Mouse (Mus musculus) heart, adult 2 months (tissue): ENCODE measurements around the gene Rcan1. TPM values are rescaled to one million over a fixed set of nuclear protein-coding genes. Genes with fewer than 3 reads are reported as not detected.

Experiments
- DNase-seq, 2 experiments: peaks; one replicate each; pipeline ENCODE4 v3.0.0; 2021
- H3K27ac ChIP-seq: fragments of 200-600 bp; 2 replicates; pipeline ENCODE4 v1.8.1; 2022
- H3K27me3 ChIP-seq: fragments of 200-500 bp; 2 replicates; pipeline ENCODE4 v1.6.1; 2012; ENCODE audit warnings: mild to moderate bottlenecking, low read length, inconsistent platforms, mixed read lengths; ENCODE audit not compliant: control insufficient read depth, insufficient read depth
- H3K36me3 ChIP-seq: fragments of 200-500 bp; 2 replicates; pipeline ENCODE4 v1.6.1; 2012; ENCODE audit warnings: low read length, inconsistent platforms; ENCODE audit not compliant: control insufficient read depth, insufficient read depth
- H3K4me1 ChIP-seq: fragments of 200-500 bp; 2 replicates; pipeline ENCODE4 v1.6.1; 2011; ENCODE audit warnings: low read length; ENCODE audit not compliant: control insufficient read depth, insufficient read depth
- H3K4me3 ChIP-seq: fragments of 200-600 bp; 2 replicates; pipeline ENCODE4 v1.8.1; 2022
- H3K79me2 ChIP-seq: fragments of 200-500 bp; replicated peaks from 2 replicates; pipeline ENCODE4 v1.6.1; 2012; ENCODE audit warnings: mild to moderate bottlenecking, inconsistent platforms, low read length, moderate library complexity, mixed read lengths; ENCODE audit not compliant: control insufficient read depth, insufficient read depth
- H3K9ac ChIP-seq: fragments of 200-500 bp; 2 replicates; pipeline ENCODE4 v1.6.1; 2012; ENCODE audit warnings: low read depth, mild to moderate bottlenecking, control low read depth, inconsistent platforms, low read length, mixed read lengths
- CTCF ChIP-seq: fragments of 200-600 bp; IDR thresholded peaks from 2 replicates; pipeline ENCODE4 v1.8.1; 2022; ENCODE audit warnings: antibody characterized with exemption, mild to moderate bottlenecking, moderate library complexity
- EP300 ChIP-seq: fragments of 200-500 bp; IDR thresholded peaks from 2 replicates; pipeline ENCODE4 v1.6.1; 2011; ENCODE audit warnings: low read depth, low read length, control low read depth; ENCODE audit not compliant: insufficient read depth
- POLR2A ChIP-seq: fragments of 200-500 bp; IDR thresholded peaks from 2 replicates; pipeline ENCODE4 v1.6.1; 2011; ENCODE audit warnings: mild to moderate bottlenecking, low read depth, low read length, control low read depth; ENCODE audit not compliant: insufficient read depth
- WGBS: fragments of 180-500 bp; shearing (Covaris S2); methylation state at CpG from one replicate; pipeline ENCODE4 v1.1.7; 2018; 5-methylcytosine and 5-hydroxymethylcytosine counted together
- intact Hi-C: fragments of 180-260 bp; cut with DNase I; formaldehyde crosslinking; loops from one replicate; pipeline ENCODE4 v1.15.1; 2025
- polyA plus RNA-seq: library from polyadenylated mRNA; depleted of rRNA; stranded (reverse); fragments of >200 nt; gene quantifications from 2 replicates; pipeline ENCODE4 v1.2.3, GENCODE M21; 2012
- total RNA-seq, 2 experiments: library from RNA; stranded (reverse); gene quantifications; 2 replicates each; pipeline ENCODE4 v1.2.3; 2021

Rcan1 gene
- total and polyA plus RNA-seq, 3 experiments = 40.7 to 112 (median 63.0) TPM

- no peaks in the 10 kb centered on the region for H3K36me3 ChIP-seq
- TF ChIP-seq EP300 (no peak), POLR2A (no peak), CTCF (no peak)
- WGBS = 97% methylated on average over 2 of the region's 2 CpGs
These were observed 66.5 kb downstream of the Rcan1 start for GRCm38 (mm10) chr16:92404141-92404540.

GRCm38 (mm10) chr16:92403069-92403468 is 67.6 kb downstream of the Rcan1 start:
- H3K27me3 ChIP-seq = no peaks in the 10 kb centered on the region
- peaks cover 12% of the 10 kb centered on the region for H3K4me1 ChIP-seq
- H3K27ac ChIP-seq = peak overlapping the region; percentile 52
- peak; percentile 57 to 65 for DNase-seq
- H3K36me3 ChIP-seq = no peaks in the 10 kb centered on the region
- H3K4me3 ChIP-seq = no peak overlapping the region
- intact Hi-C loops = loop anchor here (2.0 kb wide), 1 partner anchor 14 kb away; no protein-coding TSS in a partner anchor
- TF ChIP-seq POLR2A (0 out of 2 replicates have a peak, but pooled peaks have one; percentile 42), CTCF (no peak), EP300 (peak; percentile 38; the same call in 1 of the 2 replicates)
- H3K79me2 ChIP-seq = no peaks in the 10 kb centered on the region
- H3K9ac ChIP-seq = no peak overlapping the region
- WGBS = 32% methylated on average over 10 of the region's 10 CpGs

More at GRCm38 (mm10) chr16:92404141-92404540, 66.5 kb downstream of the Rcan1 start:
- no peak for DNase-seq
- intact Hi-C loops = no loop called here
- H3K27me3 ChIP-seq = no peaks in the 10 kb centered on the region
- peaks cover 10% of the 10 kb centered on the region for H3K4me1 ChIP-seq
- H3K79me2 ChIP-seq = no peaks in the 10 kb centered on the region
- no peak overlapping the region for H3K27ac ChIP-seq
- no peak overlapping the region for H3K4me3 ChIP-seq
- no peak overlapping the region for H3K9ac ChIP-seq

- no peak for DNase-seq
- no peak for TF ChIP-seq CTCF
- no peak for TF ChIP-seq POLR2A
- TF ChIP-seq EP300 = no peak
- Histone ChIP-seq H3K27me3 (no peaks in the 10 kb centered on the region), H3K9ac (no peak overlapping the region), H3K79me2 (no peaks in the 10 kb centered on the region), H3K4me1 (peaks cover 17% of the 10 kb centered on the region), H3K4me3 (no peak overlapping the region), H3K27ac (peak overlapping the region; percentile 52), H3K36me3 (no peaks in the 10 kb centered on the region)
- intact Hi-C loops = loop anchor here (2.0 kb wide), 1 partner anchor 15 kb away; no protein-coding TSS in a partner anchor
- 61% methylated on average over 8 of the region's 8 CpGs for WGBS
These were observed 68.5 kb downstream of the Rcan1 start for GRCm38 (mm10) chr16:92402216-92402615.

GRCm38 (mm10) chr16:92401206-92401605 is 69.5 kb downstream of the Rcan1 start:
- no peak overlapping the region for H3K9ac ChIP-seq
- H3K36me3 ChIP-seq = no peaks in the 10 kb centered on the region
- intact Hi-C loops = no loop called here
- 80% methylated on average over 10 of the region's 10 CpGs for WGBS
- no peaks in the 10 kb centered on the region for H3K79me2 ChIP-seq
- peaks cover 19% of the 10 kb centered on the region for H3K4me1 ChIP-seq
- H3K27ac ChIP-seq = no peak overlapping the region
- no peaks in the 10 kb centered on the region for H3K27me3 ChIP-seq
- no peak for DNase-seq
- no peak for TF ChIP-seq CTCF
- TF ChIP-seq POLR2A = no peak
- no peak for TF ChIP-seq EP300
- H3K4me3 ChIP-seq = no peak overlapping the region

GRCm38 (mm10) chr16:92399490-92400458 is 70.9 kb downstream of the Rcan1 start:
- intact Hi-C loops = loop anchor here (1.0 to 5.0 kb wide), 3 partner anchors 29 to 62 kb away; no protein-coding TSS in a partner anchor
- Histone ChIP-seq H3K9ac (peak overlapping the region; percentile 71), H3K27ac (peak overlapping the region; percentile 91), H3K27me3 (no peaks in the 10 kb centered on the region), H3K36me3 (no peaks in the 10 kb centered on the region), H3K4me3 (peak overlapping the region; percentile 73), H3K79me2 (no peaks in the 10 kb centered on the region), H3K4me1 (peaks cover 19% of the 10 kb centered on the region)
- WGBS = 1% methylated on average over 37 of the region's 37 CpGs
- peak; percentile 35 for TF ChIP-seq CTCF
- peak; percentile 79 for TF ChIP-seq EP300
- peak; percentile 79 for TF ChIP-seq POLR2A
- DNase-seq = peak; percentile 88 to 90
